Mouse (Mus musculus) MN1 (cell line): ENCODE measurements around the gene Gm28539.
"Not testable (repeated sequence)": the region's sequence is repeated elsewhere in the genome, so short reads cannot be mapped to it uniquely, and the experiment has no call there.

ENCODE experiments used
- DNase-seq: peaks from one replicate; pipeline ENCODE4 v3.0.0-alpha.2; 2016; ENCODE audit warnings: low spot score

The Gm28539 gene

DNA sequence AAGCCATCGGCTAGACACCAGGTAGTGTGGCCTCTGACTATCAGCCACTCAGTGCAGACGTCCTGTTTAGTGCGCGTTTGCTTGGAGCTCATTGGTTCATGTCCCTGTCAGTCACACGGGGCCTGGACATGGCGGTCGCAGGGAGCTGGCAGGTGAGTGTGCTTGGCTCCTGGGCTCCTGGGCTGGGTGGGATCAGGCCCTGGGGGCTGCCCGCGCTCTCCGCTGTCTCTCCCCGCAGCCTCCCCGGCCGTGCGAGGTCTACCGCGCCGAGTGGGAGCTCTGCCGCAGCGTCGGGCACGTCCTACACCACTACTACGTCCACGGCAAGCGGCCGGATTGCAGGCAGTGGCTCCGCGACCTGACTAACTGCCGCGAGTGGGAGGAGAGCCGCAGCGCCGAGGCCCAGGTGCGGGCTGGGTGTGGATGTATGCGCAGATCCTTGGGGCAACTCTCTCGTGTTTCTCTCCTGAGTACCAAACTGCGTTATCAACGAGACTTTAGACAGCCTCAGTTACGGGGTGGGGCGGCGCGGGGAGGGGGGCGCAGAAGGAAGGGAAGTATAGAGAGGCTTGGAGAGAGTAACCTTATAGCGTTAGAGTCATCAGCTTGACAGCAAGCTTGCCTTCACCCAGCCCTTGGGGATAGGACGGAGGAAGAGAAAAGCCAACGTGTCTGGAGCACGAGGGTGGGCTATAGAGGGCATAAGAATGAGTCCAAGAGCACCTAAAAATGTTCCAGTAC lies at the start of gene Gm28539, which contains the start of gene 2510002D24Rik:
Gene Gm28539, plus strand, starts transcription at position 117 of the 741 bp plus-strand sequence.
Gene 2510002D24Rik, plus strand, starts transcription at position 111 of the 741 bp plus-strand sequence.
- peak; percentile 81 for DNase-seq

DNA sequence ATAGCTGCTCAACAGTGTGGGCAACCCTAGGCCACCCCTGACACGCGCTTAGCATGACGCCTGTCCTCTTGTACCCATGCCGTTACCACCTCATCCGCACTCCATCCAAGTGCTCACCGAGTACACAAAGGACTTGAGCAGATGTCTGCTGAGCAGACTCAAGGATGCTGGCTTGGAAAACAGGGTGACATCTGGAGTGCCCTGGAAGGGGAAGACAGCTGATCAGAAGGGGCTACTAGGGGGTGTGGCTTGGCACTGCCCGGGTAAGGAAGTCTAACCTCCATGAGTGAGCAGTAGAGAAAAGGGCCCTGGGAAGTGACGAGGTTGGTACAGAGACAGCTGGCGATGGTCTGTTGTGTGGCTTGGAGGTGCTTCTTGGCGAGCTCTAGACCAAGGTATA lies 49.7 kb upstream of the Gm28539 start:
- no peak for DNase-seq

DNA sequence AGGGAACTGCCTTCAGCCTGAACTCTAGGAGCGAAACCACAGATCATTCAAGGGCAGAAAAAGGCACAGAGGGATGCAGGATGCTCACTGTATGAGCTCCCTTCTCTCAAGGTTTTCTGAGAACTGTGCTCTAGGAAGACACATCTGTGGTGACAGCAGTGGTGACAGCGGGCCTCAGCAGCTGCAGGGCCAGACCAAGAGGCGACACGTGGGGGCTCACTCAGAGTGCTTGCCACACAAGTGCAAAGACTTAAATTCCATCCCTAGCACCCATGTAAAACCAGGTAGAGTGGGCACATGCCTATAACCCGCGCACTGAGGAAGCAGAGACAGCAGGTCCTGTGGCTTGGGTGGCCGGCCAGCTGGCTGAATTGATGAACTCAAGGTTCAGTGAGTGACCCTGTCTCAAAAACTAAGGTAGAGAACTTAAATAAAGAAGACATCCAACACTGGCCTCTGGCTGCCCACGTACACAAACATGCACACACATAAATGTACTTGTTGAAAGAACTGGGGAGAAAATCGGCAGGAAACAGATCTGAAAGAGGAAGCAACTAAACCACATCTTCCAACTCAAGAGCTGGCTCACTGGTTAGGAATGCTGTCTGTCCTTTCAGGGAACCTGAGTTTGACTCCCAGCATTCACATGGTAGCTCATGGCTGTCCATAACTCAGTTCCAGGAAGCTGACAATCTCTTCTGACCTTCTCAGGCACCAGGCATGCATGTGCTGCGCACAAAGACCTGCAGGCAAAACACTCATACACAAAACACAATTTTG lies 47.6 kb upstream of the Gm28539 start:
- no peak for DNase-seq

DNA sequence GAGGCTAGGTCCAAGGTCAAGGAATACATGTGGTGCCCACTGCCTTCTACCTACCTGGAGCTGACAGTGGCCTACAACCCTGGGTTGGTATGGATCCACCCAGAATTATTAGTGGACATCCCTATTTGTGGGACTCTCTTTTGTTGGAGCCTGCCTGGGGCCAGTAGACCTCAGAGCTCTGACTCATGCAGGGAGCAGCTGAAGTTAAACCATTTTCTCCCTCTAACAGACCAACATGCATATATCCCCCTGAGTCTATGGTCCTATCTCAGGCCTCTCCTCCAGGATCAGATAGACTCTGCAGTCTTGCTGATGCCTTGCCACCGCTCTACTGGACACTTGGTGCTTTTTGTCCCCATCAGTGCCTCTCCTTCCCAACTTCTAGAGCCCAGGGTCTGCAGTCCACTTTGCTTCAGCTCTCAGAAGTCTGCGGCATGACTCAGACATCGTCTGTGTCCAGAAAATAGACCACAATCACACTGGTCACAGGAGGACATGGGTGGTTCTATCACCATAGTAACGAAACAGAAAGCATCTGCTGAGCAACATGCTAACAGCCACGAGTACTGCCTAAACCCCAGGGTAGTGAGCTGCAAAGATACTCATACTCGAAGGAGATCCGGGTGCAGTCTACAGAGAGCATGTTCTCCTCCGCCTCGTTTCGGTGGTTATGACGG lies 41.0 kb upstream of the Gm28539 start:
- peak; percentile 50 for DNase-seq

DNA sequence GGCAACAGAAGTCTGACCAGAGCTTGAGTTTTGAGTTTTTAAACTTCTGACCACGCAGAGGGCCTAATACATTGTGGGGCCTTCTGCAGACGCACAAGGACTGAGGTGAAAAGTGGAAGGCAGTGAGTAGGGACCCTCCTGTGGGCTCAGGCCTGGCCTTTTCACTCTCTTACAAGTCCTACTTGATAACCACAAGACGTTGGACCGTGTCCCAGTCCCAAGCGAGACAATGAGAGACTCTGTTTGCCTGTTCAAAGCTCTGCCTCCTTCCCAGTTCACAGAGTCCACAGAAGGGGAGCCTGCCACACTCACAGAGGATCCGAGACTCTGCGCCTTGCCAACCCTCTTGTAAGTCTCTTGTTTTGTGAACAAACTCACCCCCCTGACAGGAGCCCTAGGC lies 39.7 kb upstream of the Gm28539 start:
- DNase-seq, result no peak

DNA sequence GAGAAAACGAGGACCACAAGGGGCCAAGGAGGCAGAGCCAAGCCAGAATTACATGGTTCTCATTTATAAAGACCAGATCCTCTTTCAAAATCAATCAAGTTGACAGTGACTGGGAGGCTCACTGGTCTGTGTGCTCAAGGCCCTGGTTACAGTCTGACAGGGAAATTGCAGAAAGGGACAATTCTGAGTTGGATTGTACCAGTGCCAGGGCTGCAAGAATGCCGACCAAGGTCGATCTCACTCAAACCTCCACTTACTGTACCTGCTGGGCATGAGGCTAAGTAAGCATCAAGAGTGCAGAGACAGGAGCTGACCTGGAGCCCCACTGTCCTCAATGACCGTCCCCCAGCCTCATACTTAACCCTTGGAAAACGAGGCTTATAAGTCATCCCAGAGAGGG lies 38.2 kb upstream of the Gm28539 start:
- DNase-seq, result no peak

DNA sequence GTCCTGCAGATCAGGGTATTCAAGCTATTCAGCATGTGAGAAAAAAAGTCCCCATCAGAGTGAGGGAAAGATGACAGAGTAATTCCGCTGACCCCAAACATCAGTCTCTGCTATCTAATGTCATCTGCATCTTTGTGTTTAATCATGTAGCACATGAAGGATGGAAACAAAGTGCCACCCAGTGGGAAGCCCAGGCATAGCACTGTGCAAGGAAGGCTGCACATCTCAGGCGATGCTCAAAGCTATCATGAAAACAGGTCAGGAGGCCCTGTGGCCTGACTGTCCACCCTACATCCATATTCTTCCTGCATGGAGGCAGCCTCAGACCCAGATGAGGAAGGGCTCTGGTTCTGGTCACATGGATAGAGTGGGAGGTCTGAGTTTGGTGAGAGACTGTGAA lies 37.5 kb upstream of the Gm28539 start:
- DNase-seq, result peak; percentile 60

DNA sequence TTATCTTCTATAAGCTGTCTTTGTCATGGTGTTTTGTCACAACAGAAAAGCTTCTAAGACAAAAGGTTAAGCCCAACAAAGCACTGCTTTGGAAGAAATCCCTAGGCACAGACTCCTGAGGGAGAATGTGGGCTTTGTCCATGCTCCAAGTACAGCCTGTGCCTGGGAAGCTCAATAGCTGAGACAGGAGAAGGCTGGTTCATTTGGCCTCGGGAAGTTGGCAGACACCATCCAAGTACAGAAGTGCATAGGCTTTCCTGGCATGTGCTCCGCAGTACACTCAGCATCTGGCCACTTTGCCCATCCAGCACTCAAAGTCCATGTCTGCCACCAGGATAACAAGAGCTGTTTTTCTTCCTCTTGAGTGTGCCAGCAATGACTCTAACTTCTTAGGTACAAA lies 30.6 kb upstream of the Gm28539 start:
- DNase-seq, result no peak

DNA sequence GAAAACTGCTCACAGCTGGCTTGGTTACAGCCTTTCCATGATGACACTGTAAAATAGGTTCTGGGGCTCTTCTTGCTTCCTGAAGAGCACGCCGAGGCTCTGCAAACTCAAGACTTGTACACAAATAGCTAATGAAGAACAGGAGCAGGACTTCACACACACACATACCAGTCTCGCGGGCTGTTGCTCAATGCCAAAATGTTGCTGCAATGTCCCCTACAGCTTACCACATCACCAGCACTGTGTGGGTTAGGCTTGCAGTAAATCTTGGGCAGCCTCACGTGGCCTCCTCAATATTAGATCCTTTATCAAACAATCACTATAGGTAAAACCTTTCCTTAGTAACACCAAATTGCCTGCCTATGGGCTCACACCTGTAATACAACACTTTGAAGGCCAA lies 27.4 kb upstream of the Gm28539 start:
- DNase-seq, result no peak

DNA sequence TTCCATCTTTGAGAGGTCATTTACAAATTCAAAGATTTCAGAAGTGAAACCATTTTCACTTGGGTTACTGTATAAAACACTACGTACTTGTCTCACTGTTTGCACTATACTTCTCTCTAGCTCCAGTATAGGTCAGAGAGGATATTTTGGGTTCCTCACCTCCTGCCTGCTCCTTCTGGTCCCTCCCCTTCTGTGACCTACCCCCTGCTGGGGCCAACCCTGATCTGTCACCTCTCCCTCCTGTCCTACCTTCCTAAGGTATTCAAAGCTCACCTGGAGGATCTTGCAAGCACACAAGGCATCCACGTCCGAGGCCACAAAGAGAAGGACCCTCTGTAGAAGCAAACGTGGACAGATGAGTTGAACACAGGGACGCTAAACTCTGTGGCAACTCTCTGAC lies 25.4 kb upstream of the Gm28539 start:
- no peak for DNase-seq

DNA sequence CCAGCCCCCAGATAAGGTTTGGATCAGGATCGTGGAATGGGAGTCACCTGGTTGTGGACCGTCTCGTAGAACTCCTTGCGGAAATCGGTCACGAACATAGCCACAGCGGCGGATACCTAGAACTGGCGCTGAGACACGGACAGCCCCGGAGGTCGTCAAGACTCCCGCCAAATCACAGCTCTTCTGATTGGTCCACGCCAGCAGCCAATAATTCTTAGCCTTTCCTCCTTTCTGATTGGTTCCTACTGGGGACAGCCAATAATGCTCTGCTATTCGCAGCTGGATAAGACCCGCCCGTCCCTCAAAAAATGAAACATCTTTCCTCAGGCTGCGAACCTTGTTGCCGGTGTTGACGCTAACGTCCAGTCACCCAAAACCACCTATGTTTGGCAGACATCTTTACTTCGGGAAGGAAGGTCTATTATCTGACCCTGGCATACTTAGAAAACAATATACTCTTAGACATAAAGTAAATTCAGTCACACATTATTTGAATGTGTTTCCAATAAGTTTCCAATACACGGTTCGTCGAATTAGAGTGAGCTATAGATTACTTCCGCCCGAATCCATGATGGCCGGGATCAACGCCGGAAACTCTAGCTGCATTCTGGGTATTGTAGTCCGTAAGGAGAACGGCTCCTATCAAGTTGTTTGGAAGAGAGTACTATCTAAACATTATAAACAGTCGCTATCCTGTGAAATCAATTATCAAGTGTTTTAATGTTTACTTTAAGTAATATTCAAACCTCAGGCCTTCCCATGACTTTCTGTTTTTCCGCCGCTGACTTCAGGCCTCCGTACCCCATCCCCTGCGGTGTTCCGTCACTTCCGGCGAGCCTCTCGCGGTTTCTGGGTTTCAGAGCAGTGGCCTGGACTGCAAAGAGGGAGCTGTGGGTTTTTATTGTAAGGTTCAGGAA lies 24.7 kb upstream of the Gm28539 start, which contains the start of the genes Ufd1 and Cdc45:
Gene Ufd1, plus strand, starts transcription at position 312 of the 917 bp plus-strand sequence.
Gene Cdc45, minus strand, starts transcription at position 520 of the 917 bp plus-strand sequence.
- DNase-seq, result peak; percentile 93

DNA sequence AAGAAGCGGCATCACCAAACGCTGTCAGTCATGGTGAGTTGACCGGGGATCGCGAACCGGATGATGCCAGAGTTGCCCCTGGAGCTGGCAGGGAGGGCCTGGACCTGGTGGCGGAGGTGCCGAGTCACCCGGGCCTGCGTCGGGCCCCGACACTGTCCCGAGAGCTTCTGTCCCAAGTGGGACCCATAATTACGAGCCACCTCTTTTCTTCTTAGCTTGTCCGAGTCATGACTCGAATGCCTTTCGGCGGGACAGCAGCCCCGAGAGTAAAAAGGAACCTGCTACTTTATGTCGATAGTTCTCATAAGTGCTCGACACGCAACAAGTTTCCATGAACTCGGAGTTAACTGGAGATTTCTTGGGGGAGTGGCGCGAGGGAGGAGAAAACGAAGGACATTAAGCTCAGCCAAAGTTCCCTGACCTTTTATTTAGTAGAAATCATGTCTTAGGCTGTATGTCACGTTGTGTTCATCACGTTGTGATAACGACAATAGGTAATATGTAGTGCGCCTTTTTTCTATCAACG lies 23.9 kb upstream of the Gm28539 start:
- no peak for DNase-seq

DNA sequence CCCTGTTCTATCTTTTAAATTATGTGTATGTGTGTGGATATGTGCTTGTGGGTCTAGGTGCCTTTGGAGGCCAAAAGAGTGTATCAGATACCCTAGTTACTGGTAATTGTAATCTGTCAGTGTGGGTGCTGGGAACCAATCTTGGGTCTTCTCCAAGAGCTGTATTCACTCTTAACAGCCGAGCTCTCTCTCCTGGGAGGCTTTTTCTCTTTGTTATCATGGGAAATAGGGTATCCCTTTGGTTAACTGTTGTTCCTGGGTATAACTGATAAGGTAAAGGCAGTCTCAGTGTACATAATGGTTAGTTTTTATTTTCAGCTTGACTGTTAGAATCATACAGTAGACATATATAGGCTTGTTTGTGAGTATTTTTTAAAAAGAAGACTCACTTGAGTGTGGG lies 14.0 kb upstream of the Gm28539 start:
- no peak for DNase-seq

DNA sequence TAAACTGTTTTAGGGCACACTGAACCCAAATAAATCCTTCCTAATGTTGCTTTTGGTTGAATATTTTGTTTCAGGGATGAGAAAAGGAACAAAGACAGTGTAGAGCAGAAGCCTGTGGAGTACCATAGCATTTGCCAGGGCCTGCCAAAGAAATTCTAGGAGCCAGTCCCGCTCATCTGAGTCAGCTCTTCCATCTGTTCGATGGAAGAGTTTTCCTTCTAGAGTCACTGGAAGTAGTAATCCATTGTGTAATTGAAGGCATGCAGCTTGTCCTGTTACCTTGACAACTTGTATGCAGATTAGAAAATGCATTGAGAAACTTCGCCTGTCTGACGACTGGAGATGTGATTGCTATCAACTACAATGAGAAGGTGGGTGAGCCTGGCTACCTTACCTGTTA lies 13.5 kb upstream of the Gm28539 start:
- DNase-seq, result no peak

DNA sequence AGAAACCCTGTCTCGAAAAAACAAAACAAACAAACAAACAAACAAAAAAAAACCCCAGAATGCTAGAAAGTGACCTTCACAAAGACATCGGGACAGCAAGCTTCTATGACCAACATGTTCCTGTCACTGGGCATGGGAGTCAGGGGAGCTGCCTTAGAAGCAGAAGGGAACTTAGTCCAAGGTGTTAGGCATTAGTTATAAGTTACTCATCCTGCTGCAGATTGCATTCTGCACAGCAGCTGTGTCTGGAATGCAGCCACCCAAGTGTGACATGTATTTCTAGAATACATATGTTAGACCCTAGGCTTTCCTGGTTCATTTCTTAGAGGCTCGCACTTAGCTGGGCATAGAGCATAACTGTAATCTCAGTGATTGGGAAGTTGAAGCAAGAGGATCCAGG lies 7.8 kb upstream of the Gm28539 start:
- DNase-seq, result no peak

DNA sequence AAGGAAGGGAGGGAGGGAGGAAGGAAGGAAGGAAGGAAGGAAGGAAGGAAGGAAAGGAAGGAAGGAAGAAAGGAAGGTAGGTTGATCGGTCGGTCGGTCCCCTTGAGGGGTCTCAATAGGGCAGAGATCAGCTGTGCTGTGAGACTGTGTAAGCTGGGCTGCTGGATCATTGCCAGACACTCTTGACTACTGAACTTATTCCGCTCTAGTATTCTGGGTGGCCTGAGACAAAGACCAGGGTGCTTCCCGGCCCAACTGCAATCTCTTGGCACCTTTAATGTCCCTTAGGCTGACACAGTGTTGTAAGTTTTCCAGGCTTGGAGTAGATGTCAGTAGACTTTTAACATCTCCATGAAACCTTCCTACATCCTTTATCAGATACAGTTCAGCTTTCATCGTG lies 7.3 kb upstream of the Gm28539 start:
- no peak for DNase-seq

DNA sequence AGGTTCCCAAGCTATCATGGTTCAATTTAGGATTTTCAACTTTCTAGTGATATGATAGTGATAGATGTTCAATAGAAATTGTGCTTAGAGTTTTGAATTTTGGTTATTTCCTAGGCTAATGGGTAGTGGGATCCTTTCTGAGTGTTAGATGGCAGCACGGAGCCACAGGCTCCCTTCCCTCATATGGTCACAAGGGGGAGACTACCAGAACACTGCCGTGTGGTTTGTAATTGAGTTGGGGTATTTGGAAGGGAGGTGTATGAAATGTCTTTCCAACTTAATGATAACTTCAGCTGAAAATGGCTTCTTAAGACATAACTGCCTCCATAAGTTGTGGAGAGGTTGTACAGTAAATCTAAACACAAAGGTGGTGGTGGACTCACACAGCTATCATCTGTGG lies 2.9 kb upstream of the Gm28539 start:
- no peak for DNase-seq

DNA sequence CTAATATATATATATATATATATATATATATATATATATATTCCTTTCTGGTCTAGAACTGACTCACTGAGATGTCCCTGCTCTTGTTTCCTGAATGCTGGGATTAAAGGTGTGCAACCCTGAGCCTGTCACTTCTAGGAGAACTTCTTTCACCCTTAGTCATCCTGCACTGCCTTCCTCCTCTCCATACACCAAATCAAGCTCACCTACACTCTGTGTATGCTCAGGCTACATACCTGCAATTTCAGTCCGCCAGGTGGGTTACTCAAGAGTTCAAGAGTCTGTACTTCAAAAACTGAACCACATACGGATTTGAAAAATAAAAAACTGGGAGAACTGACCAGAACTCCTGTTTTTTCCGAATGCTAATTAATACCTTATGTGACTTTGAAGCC lies 314 bp upstream of the Gm28539 start:
- no peak for DNase-seq

DNA sequence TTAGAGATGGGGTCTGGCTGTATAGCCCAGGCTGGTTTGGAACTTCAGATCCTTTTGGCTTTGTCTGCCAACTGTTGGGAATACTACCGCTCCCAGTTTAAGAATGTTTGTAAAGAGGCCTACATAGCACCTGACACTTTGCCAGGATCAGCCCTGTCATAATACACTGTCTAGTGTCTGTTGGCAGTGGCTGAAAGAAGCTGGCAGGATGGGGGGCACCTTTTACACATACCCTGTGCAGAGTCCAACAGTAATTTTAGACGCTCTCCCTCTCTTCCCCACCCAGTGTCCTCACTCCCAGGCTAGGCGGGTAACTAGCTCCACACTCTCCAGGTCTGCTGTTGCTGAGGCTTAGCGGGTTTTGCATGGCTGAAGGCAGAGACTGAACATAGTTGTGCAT lies 2.0 kb downstream of the Gm28539 start:
- DNase-seq, result no peak

DNA sequence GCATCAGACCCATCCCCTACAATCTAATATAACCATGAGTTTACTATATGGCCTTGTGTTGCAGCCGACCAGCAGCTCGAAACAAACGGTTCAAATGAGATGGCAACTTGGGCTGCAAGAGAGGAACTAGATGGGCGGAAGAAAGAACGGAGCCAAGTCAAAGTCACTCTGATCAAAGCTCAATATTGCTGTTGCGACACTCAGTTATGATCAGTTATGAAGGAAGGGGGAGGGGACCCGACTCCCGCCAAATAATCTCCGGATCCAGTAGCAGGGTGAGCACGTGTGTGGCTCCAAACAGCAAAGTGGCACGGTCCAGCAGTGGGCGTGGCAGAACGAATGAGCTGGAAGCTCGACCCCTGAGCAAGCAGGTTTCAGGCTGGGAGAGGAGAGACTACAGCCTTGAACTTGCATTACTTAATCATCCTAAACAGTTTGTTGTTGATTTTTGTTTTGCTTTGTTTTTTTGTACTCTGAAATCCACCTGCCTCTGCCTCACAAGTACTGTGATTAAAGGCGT lies 10.0 kb downstream of the Gm28539 start:
- DNase-seq, result no peak

DNA sequence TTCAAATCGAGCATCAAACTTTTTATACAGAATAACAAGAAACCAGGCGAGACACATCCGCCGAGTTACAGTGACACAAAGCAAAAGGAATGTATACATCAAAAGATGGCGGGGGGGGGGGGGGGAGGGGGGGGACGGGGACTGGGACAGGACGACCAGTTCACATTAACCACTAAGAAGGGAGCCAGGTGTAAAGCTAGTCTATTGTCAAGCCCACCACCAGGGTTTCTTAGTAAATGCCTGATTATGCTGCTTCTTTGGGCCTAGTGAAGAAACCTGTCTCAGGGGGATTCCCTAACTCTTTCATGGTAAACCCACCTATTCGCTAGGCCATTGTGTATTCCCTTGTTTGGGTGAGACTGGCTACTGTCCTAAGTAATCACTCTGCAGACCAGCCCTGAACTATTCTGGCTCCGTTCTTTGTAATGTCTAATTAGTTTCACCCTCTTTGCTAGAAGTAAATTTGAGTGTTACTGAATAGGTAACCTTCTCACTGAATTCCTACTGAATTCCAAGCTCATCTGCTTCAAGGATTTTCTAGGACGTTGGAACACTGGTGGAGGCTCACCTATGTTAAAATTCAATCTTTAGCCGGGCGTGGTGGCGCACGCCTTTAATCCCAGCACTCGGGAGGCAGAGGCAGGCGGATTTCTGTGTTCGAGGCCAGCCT lies 13.3 kb downstream of the Gm28539 start:
- DNase-seq, result not testable (repeated sequence)
